Mouse (Mus musculus) hindbrain, embryonic 14.5 days (tissue): Measurements from ENCODE around the gene S100a16. TPM values are rescaled to one million over a fixed set of nuclear protein-coding genes. Genes with fewer than 3 reads are reported as not detected.

ENCODE experiments used
- ATAC-seq: fragments of 200-750 bp; cut with Nextera tagmentation; 2 replicates; pipeline ENCODE4 v1.8.0; 2017; ENCODE audit warnings: moderate number of reproducible peaks, mild to moderate bottlenecking, moderate TSS enrichment, moderate library complexity; ENCODE audit not compliant: low FRiP score
- DNase-seq: peaks from one replicate; pipeline ENCODE4 v3.0.0-alpha.2; 2015; ENCODE audit warnings: low spot score
- H3K27ac ChIP-seq: fragments of 300-500 bp; sonication (generic); 2 replicates; pipeline ENCODE4 v1.5.1; 2014; ENCODE audit warnings: mild to moderate bottlenecking, moderate library complexity
- H3K27me3 ChIP-seq: fragments of 300-500 bp; sonication (generic); 2 replicates; pipeline ENCODE4 v1.6.1; 2014; ENCODE audit warnings: mild to moderate bottlenecking, low read length, mixed read lengths; ENCODE audit not compliant: control insufficient read depth, insufficient read depth
- H3K36me3 ChIP-seq: fragments of 300-500 bp; sonication (generic); replicated peaks from 2 replicates; pipeline ENCODE4 v1.6.1; 2014; ENCODE audit not compliant: control insufficient read depth, insufficient read depth
- H3K4me1 ChIP-seq: fragments of 300-500 bp; sonication (generic); replicated peaks from 2 replicates; pipeline ENCODE4 v1.6.1; 2014; ENCODE audit warnings: antibody characterized with exemption, low read length, mixed read lengths; ENCODE audit not compliant: control insufficient read depth, insufficient read depth
- H3K4me2 ChIP-seq: fragments of 300-500 bp; sonication (generic); replicated peaks from 2 replicates; pipeline ENCODE4 v1.6.1; 2014; ENCODE audit warnings: mild to moderate bottlenecking, moderate library complexity
- H3K4me3 ChIP-seq: fragments of 300-500 bp; sonication (generic); replicated peaks from 2 replicates; pipeline ENCODE4 v1.5.1; 2014; ENCODE audit warnings: mild to moderate bottlenecking, low read length
- H3K9ac ChIP-seq: fragments of 300-500 bp; sonication (generic); 2 replicates; pipeline ENCODE4 v1.6.1; 2014
- H3K9me3 ChIP-seq: fragments of 300-500 bp; sonication (generic); 2 replicates; pipeline ENCODE4 v1.6.1; 2016; ENCODE audit warnings: low read length; ENCODE audit not compliant: control insufficient read depth
- WGBS: fragments of 180-500 bp; shearing (Covaris S2); extraction: QIAGEN DNeasy Blood & Tissue Kit; methylation state at CpG from one replicate; pipeline ENCODE4 v1.1.7; 2014; 5-methylcytosine and 5-hydroxymethylcytosine counted together
- polyA plus RNA-seq: library from polyadenylated mRNA; unstranded; fragments of >200 nt; fragmentation: Nextera tagmentation; extraction: Ambion mirVana; gene quantifications from 2 replicates; pipeline ENCODE4 v1.2.1, GENCODE M21; 2014

Gene S100a16
- polyA plus RNA-seq: 37.8 and 40.3 TPM in 2 replicates

- H3K27ac ChIP-seq: no peak within 1 kb of the TSS
- WGBS: 43% methylated on average over 10 of the region's 10 CpGs
- H3K4me2 ChIP-seq: no peak within 1 kb of the TSS; the same call in 1 of the 2 replicates
- 0 out of 2 replicates have a peak, but pooled peaks cover 4% of the 10 kb centered on the region for H3K4me1 ChIP-seq
- ATAC-seq (no peak), DNase-seq (no peak)
- no peaks in the 10 kb centered on the region for H3K9me3 ChIP-seq
- no peaks in the 10 kb centered on the region for H3K27me3 ChIP-seq
- H3K4me3 ChIP-seq: no peak within 1 kb of the TSS
- H3K9ac ChIP-seq: no peak within 1 kb of the TSS
- H3K36me3 ChIP-seq: no peaks in the 10 kb centered on the region
Observed at GRCm38 (mm10) chr3:90537141-90537904, at the start of gene S100a16. Gene S100a16, plus strand, starts transcription at chr3:90537254.

GRCm38 (mm10) chr3:90488576-90488975 is 48.5 kb upstream of the S100a16 start:
- peaks cover 62% of the 10 kb centered on the region for H3K36me3 ChIP-seq
- no peak for ATAC-seq

GRCm38 (mm10) chr3:90490696-90491256 is 46.3 kb upstream of the S100a16 start, which contains the start of gene Snapin:
Gene Snapin, minus strand, starts transcription at chr3:90491033.
- H3K4me1 ChIP-seq: peaks cover 8% of the 10 kb centered on the region
- peaks cover 45% of the 10 kb centered on the region for H3K36me3 ChIP-seq
- under 1% methylated on average over 37 of the region's 37 CpGs for WGBS
- DNase-seq: peak; percentile 91
- H3K27ac ChIP-seq: peak within 1 kb of the TSS; percentile 38; the same call in 1 of the 2 replicates
- H3K27me3 ChIP-seq: no peaks in the 10 kb centered on the region
- ATAC-seq: peak; percentile 98
- peak within 1 kb of the TSS; percentile 80 for H3K4me2 ChIP-seq
- peak within 1 kb of the TSS; percentile 67 for H3K4me3 ChIP-seq
- peak within 1 kb of the TSS; percentile 72 for H3K9ac ChIP-seq
- H3K9me3 ChIP-seq: no peaks in the 10 kb centered on the region

More at GRCm38 (mm10) chr3:90488576-90488975, 48.5 kb upstream of the S100a16 start:
- no peak overlapping the region for H3K4me3 ChIP-seq
- no peaks in the 10 kb centered on the region for H3K27me3 ChIP-seq
- 94% methylated on average over 6 of the region's 6 CpGs for WGBS
- H3K4me1 ChIP-seq: peaks cover 8% of the 10 kb centered on the region
- no peak for DNase-seq
- no peaks in the 10 kb centered on the region for H3K9me3 ChIP-seq
- H3K4me2 ChIP-seq: no peak overlapping the region
- H3K27ac ChIP-seq: no peak overlapping the region
- H3K9ac ChIP-seq: no peak overlapping the region

GRCm38 (mm10) chr3:90491350-90491749 is 45.7 kb upstream of the S100a16 start:
- H3K4me3 ChIP-seq: no peak overlapping the region
- no peaks in the 10 kb centered on the region for H3K27me3 ChIP-seq
- H3K9me3 ChIP-seq: no peaks in the 10 kb centered on the region
- no peak overlapping the region for H3K4me2 ChIP-seq
- no peak overlapping the region for H3K9ac ChIP-seq
- no peak for ATAC-seq
- peaks cover 44% of the 10 kb centered on the region for H3K36me3 ChIP-seq
- no peak overlapping the region for H3K27ac ChIP-seq
- 33% methylated on average over 2 of the region's 2 CpGs for WGBS
- H3K4me1 ChIP-seq: peaks cover 8% of the 10 kb centered on the region
- DNase-seq: no peak

GRCm38 (mm10) chr3:90493831-90494540 is 43.1 kb upstream of the S100a16 start:
- Histone ChIP-seq H3K27ac (no peak overlapping the region), H3K4me3 (no peak overlapping the region), H3K9me3 (no peaks in the 10 kb centered on the region), H3K4me1 (peaks cover 8% of the 10 kb centered on the region), H3K9ac (no peak overlapping the region), H3K27me3 (no peaks in the 10 kb centered on the region), H3K4me2 (no peak overlapping the region), H3K36me3 (peaks cover 44% of the 10 kb centered on the region)
- ATAC-seq: no peak
- no peak for DNase-seq
- 67% methylated on average over 4 of the region's 4 CpGs for WGBS

GRCm38 (mm10) chr3:90495850-90496525 is 41.1 kb upstream of the S100a16 start:
- DNase-seq (no peak), ATAC-seq (no peak)
- Histone ChIP-seq H3K4me3 (no peak overlapping the region), H3K36me3 (peaks cover 54% of the 10 kb centered on the region), H3K27ac (no peak overlapping the region), H3K4me1 (no peaks in the 10 kb centered on the region), H3K27me3 (no peaks in the 10 kb centered on the region), H3K9ac (no peak overlapping the region), H3K4me2 (no peak overlapping the region), H3K9me3 (no peaks in the 10 kb centered on the region)
- 93% methylated on average over 7 of the region's 7 CpGs for WGBS

- H3K36me3 ChIP-seq: peaks cover 70% of the 10 kb centered on the region
- no peaks in the 10 kb centered on the region for H3K27me3 ChIP-seq
- H3K4me1 ChIP-seq: no peaks in the 10 kb centered on the region
- ATAC-seq: no peak
- H3K9me3 ChIP-seq: no peaks in the 10 kb centered on the region
- peak; percentile 21 for DNase-seq
- H3K4me3 ChIP-seq: no peak overlapping the region
- no peak overlapping the region for H3K9ac ChIP-seq
- H3K27ac ChIP-seq: no peak overlapping the region
- no peak overlapping the region for H3K4me2 ChIP-seq
Observed at GRCm38 (mm10) chr3:90497597-90497996, 39.5 kb upstream of the S100a16 start.

- Histone ChIP-seq H3K4me3 (no peak overlapping the region), H3K27ac (no peak overlapping the region), H3K36me3 (peaks cover 91% of the 10 kb centered on the region), H3K9me3 (no peaks in the 10 kb centered on the region), H3K27me3 (no peaks in the 10 kb centered on the region), H3K9ac (no peak overlapping the region), H3K4me1 (peaks cover 21% of the 10 kb centered on the region), H3K4me2 (no peak overlapping the region)
- whole genome bisulfite sequencing: 86% methylated on average over 4 of the region's 4 CpGs
- ATAC-seq (no peak), DNase-seq (no peak)
Observed at GRCm38 (mm10) chr3:90503444-90503843, 33.6 kb upstream of the S100a16 start.

- no peak overlapping the region for H3K9ac ChIP-seq
- no peak overlapping the region for H3K27ac ChIP-seq
- H3K4me3 ChIP-seq: no peak overlapping the region
- 97% methylated on average over 5 of the region's 5 CpGs for WGBS
- H3K4me1 ChIP-seq: peaks cover 21% of the 10 kb centered on the region
- H3K27me3 ChIP-seq: no peaks in the 10 kb centered on the region
- H3K36me3 ChIP-seq: peaks cover 73% of the 10 kb centered on the region
- H3K4me2 ChIP-seq: no peak overlapping the region
- H3K9me3 ChIP-seq: no peaks in the 10 kb centered on the region
- ATAC-seq (no peak), DNase-seq (no peak)
Observed at GRCm38 (mm10) chr3:90505216-90505615, 31.8 kb upstream of the S100a16 start.
